Mouse (Mus musculus) spleen, postnatal 36 days (tissue): Measurements from ENCODE around the gene Mup11.
"Not testable (repeated sequence)": the region's sequence is repeated elsewhere in the genome, so short reads cannot be mapped to it uniquely, and the experiment has no call there.

Experiments
- DNase-seq, 2 experiments: peaks; one replicate each; pipeline ENCODE4 v3.0.0; 2022; ENCODE audit warnings: low spot score in 2 of 2, mixed read lengths in 1 of 2

Mup11 gene

GRCm38 (mm10) chr4:60662311-60662710 lies at the start of gene Mup11:
Gene Mup11, minus strand, starts transcription at chr4:60662411.
- not testable (repeated sequence) for DNase-seq
